25 mouse cellular contexts compared by ENCODE assay signal in genomic region chr9:43542077-43542654, GRCm38 (mm10).
DNase-seq lines count a peak whose midpoint lies in the region; ATAC-seq and TF ChIP-seq lines count a peak whose summit lies in the region.
"Had no signal": no experiment of that assay in that cellular context is flagged by ENCODE, and none has a peak within 500 bp of the region (broad histone marks: within the 10 kb centered on the region; RNA-seq: fewer than 3 reads in every experiment).

No protein-coding gene starts in this region.

- ATAC-seq in lung, postnatal 0 days: no peak
- peak; percentile 47; the same call in 1 of the 2 replicates for ATAC-seq in stomach, embryonic 16.5 days (ENCODE audit: insufficient read depth, low FRiP score)
- ATAC-seq: activated CD4-positive, CD25-positive, alpha-beta regulatory T cell, adult 4 months; CD4-positive, CD25-positive, alpha-beta regulatory T cell, adult 4 months; forebrain, embryonic 13.5 days; forebrain, embryonic 16.5 days had no signal

- no peak for TF ChIP-seq CTCF in lung, postnatal 0 days (IDR thresholded peaks at IDR 0.05)

- H3K27ac ChIP-seq in lung, postnatal 0 days (ENCODE audit: low read length): no peak overlapping the region
- H3K27ac ChIP-seq in stomach, embryonic 16.5 days (ENCODE audit: low read length): no peak overlapping the region
- H3K27ac ChIP-seq: embryonic facial prominence, embryonic 12.5 days; forebrain, embryonic 10.5 days; forebrain, embryonic 13.5 days; heart, adult 2 months; heart, embryonic 10.5 days; heart, embryonic 13.5 days; hindbrain, embryonic 12.5 days; hindbrain, embryonic 15.5 days had no signal

- no peak overlapping the region for H3K4me3 ChIP-seq in lung, postnatal 0 days (ENCODE audit: low read depth, low read length)
- no peak overlapping the region for H3K4me3 ChIP-seq in stomach, embryonic 16.5 days (replicated peaks; ENCODE audit: low read length)
- H3K4me3 ChIP-seq: embryonic facial prominence, embryonic 12.5 days; erythroblast, embryonic 14.5 days; forebrain, embryonic 10.5 days; forebrain, embryonic 13.5 days; heart, adult 2 months; heart, embryonic 10.5 days; heart, embryonic 13.5 days; hindbrain, embryonic 12.5 days; hindbrain, embryonic 15.5 days had no signal

- no peaks in the 10 kb centered on the region for H3K27me3 ChIP-seq in lung, postnatal 0 days (replicated peaks; ENCODE audit: insufficient read depth, low read length)
- H3K27me3 ChIP-seq in stomach, embryonic 16.5 days (ENCODE audit: control insufficient read depth, insufficient read depth, low read length): no peaks in the 10 kb centered on the region
- H3K27me3 ChIP-seq: embryonic facial prominence, embryonic 12.5 days; forebrain, embryonic 13.5 days; hindbrain, embryonic 12.5 days; hindbrain, embryonic 15.5 days had no signal

- H3K9ac ChIP-seq in lung, postnatal 0 days (replicated peaks; ENCODE audit: low read depth): no peak overlapping the region
- H3K9ac ChIP-seq in stomach, embryonic 16.5 days (ENCODE audit: low read length): no peak overlapping the region
- H3K9ac ChIP-seq: embryonic facial prominence, embryonic 12.5 days; forebrain, embryonic 13.5 days; heart, embryonic 13.5 days; hindbrain, embryonic 12.5 days; hindbrain, embryonic 15.5 days had no signal

- H3K36me3 ChIP-seq in lung, postnatal 0 days (ENCODE audit: insufficient read depth, low read length): no peaks in the 10 kb centered on the region
- no peaks in the 10 kb centered on the region for H3K36me3 ChIP-seq in stomach, embryonic 16.5 days (ENCODE audit: control insufficient read depth, insufficient read depth, low read length)
- H3K36me3 ChIP-seq: embryonic facial prominence, embryonic 12.5 days; forebrain, embryonic 10.5 days; heart, embryonic 10.5 days; heart, embryonic 13.5 days; hindbrain, embryonic 12.5 days; hindbrain, embryonic 15.5 days had no signal

- peak; percentile 12 for DNase-seq in lung, postnatal 0 days (ENCODE audit: low spot score)
- no peak for DNase-seq in lung, postnatal 4 days
- DNase-seq in urinary bladder, postnatal 36 days (ENCODE audit: low spot score in 2 of 2): peak; percentile 21 to 30
- no peak for DNase-seq in urinary bladder, postnatal 10 days (ENCODE audit: low spot score)
- DNase-seq in layer of hippocampus, postnatal 14 days (ENCODE audit: low spot score in 2 of 2): no peak
- DNase-seq: adrenal gland, adult 8-10 months; adrenal gland, postnatal 25 days; cerebellum, adult 18-20 months; cerebellum, adult 9-10 months; cerebellum, postnatal 14 days; gastrocnemius, postnatal 10 days; gastrocnemius, postnatal 36 days had no signal

- H3K4me2 ChIP-seq in lung, postnatal 0 days (replicated peaks; ENCODE audit: low read depth, low read length): no peak overlapping the region
- no peak overlapping the region for H3K4me2 ChIP-seq in stomach, embryonic 16.5 days (ENCODE audit: low read depth, low read length)
- H3K4me2 ChIP-seq: embryonic facial prominence, embryonic 12.5 days; forebrain, embryonic 13.5 days; heart, embryonic 13.5 days; hindbrain, embryonic 12.5 days; hindbrain, embryonic 15.5 days had no signal

- H3K9me3 ChIP-seq in lung, postnatal 0 days (ENCODE audit: low read length): no peaks in the 10 kb centered on the region
- no peaks in the 10 kb centered on the region for H3K9me3 ChIP-seq in stomach, embryonic 16.5 days (replicated peaks; ENCODE audit: control insufficient read depth, low read length)
- H3K9me3 ChIP-seq: embryonic facial prominence, embryonic 12.5 days; forebrain, embryonic 10.5 days; forebrain, embryonic 13.5 days; heart, embryonic 10.5 days; heart, embryonic 13.5 days; hindbrain, embryonic 12.5 days; hindbrain, embryonic 15.5 days had no signal

- WGBS in lung, postnatal 0 days: 76% methylated on average over 9 of the region's 9 CpGs
- WGBS in stomach, embryonic 16.5 days: 75% methylated on average over 9 of the region's 9 CpGs

- no peak for TF ChIP-seq EP300 in lung, postnatal 0 days (IDR thresholded peaks at IDR 0.05)

- H3K4me1 ChIP-seq in lung, postnatal 0 days (ENCODE audit: insufficient read depth, low read depth, low read length): no peaks in the 10 kb centered on the region
- no peaks in the 10 kb centered on the region for H3K4me1 ChIP-seq in stomach, embryonic 16.5 days (ENCODE audit: control insufficient read depth, insufficient read depth, low read length)
- H3K4me1 ChIP-seq: embryonic facial prominence, embryonic 12.5 days had no signal

Comparison
In these comparisons a context has a peak if more than half of its experiments do, and no peak if none do; other contexts are left out.
1. DNase-seq: peak in lung, postnatal 0 days (single experiment) and urinary bladder, postnatal 36 days (2 of 2); none in lung, postnatal 4 days (0 of 2), urinary bladder, postnatal 10 days (single experiment) and layer of hippocampus, postnatal 14 days (0 of 2).